Mouse (Mus musculus) heart, postnatal 4 days (tissue): ENCODE data around the gene Adra1b. TPM values are rescaled to one million over a fixed set of nuclear protein-coding genes. Genes with fewer than 3 reads are reported as not detected.

Source experiments
- DNase-seq: peaks from one replicate; pipeline ENCODE4 v3.0.0; 2021
- total RNA-seq, 2 experiments: library from RNA; stranded (reverse); gene quantifications; 2 replicates each; pipeline ENCODE4 v1.2.3; 2021

Adra1b gene
- 10 to 100 TPM; 37.0 to 39.2 TPM for total RNA-seq

GRCm38 (mm10) chr11:43901051-43901654 is at the start of gene Adra1b:
Adra1b (minus strand) TSS chr11:43901210.
- DNase-seq, result no peak

GRCm38 (mm10) chr11:43950274-43950673 is 49.3 kb upstream of the Adra1b start:
- DNase-seq, result no peak

DNA sequence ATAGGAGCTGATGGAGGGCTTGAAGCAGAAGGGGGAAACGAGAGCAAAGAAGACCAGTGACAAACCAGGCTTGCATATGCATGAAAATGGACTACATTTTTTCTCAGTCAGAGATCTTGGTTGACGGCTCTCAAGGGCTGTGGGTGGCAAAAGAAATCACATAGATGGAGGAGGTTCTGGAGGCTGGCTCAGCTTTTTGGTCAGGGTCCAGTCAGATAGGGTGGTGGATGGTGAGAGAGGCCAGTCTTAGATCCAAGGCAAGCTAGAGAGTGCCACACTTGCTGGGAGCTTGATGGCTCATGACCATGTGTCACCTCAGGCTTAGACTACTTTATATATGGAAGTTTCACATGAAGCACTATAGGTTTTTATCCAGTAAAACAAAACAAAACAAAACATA is 42.8 kb upstream of the Adra1b start:
- DNase-seq, result no peak

DNA sequence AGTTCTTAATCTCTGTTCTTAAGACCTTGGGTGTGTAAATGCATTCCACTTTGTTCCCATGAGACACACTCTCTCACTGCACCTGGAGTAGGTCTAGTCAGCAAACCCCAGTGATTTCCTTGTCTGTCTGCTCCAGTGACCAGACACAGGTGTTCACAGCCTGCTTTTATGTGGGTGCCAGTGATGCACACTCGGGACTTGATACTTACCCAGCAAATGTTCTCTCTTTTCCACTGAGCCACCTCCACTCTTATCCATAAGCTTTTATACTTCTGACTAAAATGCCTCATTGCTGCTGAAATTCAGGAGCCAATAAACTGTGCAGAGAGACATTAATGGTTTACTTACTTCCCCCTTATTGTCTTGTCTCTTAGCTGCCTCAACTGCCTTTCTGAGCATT is 42.2 kb upstream of the Adra1b start:
- no peak for DNase-seq

DNA sequence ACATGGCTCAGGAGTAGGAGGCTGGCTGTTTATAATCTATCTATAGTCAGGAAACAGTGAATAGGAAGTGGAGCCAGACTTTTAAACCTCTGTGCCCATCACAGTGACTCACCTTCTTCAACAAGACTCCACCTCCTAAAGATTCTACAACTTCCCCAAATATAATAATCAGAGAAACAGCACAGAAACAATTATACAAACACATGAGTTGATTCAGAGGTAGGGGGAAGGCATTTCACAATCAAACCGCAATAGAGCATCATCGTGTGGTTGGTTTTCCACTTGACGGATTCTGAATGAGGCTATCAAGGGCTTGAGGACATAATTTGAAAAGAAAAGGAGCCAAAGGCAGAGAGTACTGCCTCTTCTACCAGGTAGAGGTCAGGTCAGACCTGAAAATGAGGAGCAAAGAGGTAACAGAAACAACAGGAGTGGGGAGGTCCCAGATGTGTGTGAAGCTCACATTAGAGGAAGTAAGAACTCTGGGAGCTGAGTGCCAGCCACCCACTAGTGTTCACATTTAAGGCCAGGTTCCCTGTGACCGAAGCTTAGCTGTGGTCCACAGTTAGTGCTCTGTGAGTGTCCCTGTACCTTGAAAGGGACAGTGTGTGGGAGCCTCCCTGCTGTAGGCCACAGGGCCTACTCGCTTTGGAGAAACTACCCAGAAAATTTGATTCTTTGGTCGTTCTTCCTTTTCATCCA is 39.6 kb upstream of the Adra1b start:
- no peak for DNase-seq

DNA sequence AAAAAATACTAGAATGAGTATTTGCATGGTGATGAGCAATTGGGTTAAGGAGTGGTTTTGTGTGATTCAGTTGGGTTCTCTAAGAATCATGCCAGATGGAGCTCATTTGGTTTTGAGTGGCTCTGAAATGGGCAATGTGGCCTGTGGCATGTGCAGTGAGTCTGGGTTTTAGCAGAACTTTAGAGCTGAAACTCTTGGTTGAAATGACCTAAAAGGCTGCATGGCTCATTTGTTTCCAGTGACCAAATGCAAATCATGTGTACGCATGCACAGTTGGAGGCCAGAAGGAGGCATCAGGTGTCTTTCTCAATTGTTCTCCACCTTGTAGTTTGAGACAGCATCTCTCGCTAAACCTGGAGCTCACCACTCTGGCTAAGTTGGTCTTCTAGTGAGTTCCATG is 35.0 kb upstream of the Adra1b start:
- DNase-seq, result no peak

DNA sequence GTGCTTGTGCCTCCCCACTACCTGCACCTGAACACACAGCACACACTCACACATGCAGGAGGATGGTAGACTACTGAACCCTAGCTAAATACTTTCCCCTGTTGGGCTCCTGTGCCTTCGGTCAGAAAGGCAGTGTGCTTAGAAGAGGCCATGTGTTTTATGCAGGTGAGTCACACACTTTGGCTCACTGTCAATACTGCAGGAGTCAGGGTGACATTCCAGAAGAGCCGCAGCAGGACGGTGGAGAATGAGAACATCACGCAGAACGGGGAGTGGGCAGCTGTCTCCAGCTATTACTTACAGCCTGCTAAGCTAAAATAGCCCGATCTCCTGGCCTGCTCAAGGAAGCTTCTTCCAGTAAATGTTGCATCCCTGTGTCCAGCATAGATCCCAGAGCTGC is 32.5 kb upstream of the Adra1b start:
- DNase-seq, result peak; percentile 23

GRCm38 (mm10) chr11:43933000-43933399 is 32.0 kb upstream of the Adra1b start:
- DNase-seq, result no peak

GRCm38 (mm10) chr11:43930191-43930590 is 29.2 kb upstream of the Adra1b start:
- no peak for DNase-seq

GRCm38 (mm10) chr11:43929706-43930105 is 28.7 kb upstream of the Adra1b start:
- no peak for DNase-seq

- peak; percentile 68 for DNase-seq
Observed at GRCm38 (mm10) chr11:43929178-43929577, 28.2 kb upstream of the Adra1b start.

DNA sequence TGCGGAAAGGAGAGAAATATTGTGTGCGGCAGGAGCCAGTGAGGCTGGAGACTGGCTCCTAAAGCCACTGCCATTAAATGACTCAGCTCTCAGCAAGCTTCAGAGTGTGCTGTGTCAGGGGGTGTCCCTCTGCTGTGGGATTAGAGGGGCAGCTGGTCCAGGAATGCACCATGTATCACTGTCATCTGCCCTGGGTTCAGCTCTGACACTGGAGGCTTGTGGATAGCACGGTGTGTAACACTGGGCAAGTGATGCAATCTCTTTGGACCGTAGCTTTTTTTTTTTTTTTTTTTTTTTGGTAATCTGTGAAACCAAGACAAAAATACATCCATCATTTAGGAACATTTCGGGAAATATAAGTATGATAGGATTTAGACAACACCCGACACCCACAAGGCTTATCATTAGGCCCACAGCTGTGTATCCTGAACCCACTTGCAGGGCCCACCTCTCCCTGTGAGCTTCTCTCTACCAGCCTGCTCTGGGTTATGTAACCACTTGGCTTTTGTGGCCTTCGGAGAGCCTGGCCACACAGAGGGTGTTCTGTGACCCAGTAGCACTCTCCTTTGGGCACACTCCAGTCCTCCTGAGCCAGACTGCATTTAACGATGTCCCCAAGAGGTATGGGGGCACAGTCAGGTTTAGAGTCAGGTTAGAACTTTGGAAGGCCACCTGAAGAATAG is 26.3 kb upstream of the Adra1b start:
- no peak for DNase-seq

DNA sequence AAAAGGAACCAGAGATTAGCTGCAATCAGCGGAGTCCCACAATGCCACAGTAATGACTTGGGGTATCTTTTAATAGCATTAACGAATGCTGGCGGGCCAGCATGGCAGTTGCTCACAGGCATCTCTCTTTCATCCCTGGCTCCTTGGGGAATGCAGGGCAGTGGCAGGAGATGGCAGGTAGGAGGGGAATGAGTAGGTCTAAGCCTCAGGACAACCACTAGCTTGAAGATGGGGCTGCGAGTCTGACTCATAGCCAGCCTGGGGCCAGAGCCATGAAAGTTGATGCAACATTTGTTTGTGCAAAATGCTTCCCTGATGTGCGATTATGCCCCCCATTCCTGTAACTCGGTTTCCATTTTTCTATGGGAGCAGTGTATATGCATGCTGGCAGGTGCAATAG is 25.2 kb upstream of the Adra1b start:
- DNase-seq, result no peak

GRCm38 (mm10) chr11:43925584-43925983 is 24.6 kb upstream of the Adra1b start:
- peak; percentile 15 for DNase-seq

DNA sequence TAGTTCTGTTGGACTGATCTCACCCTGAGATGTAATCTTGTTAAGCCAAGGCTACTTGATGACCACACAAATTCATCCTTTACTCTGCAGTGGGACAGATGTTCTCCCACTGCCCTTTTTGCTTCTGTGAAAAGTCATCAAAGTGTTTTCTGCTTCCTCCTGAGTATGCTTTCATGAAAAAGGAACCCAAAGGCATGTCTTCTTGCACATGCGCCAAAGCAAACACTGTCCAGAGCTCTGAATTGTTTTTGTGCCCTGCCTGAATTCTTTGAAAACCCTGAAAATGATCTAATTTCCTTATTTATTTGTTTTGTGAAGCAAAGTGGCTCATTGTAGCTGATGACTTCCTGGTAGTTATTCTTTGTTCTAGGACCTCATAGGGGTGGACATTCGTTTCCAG is 20.7 kb upstream of the Adra1b start:
- DNase-seq, result no peak

GRCm38 (mm10) chr11:43919492-43920055 is 18.6 kb upstream of the Adra1b start:
- DNase-seq, result no peak

DNA sequence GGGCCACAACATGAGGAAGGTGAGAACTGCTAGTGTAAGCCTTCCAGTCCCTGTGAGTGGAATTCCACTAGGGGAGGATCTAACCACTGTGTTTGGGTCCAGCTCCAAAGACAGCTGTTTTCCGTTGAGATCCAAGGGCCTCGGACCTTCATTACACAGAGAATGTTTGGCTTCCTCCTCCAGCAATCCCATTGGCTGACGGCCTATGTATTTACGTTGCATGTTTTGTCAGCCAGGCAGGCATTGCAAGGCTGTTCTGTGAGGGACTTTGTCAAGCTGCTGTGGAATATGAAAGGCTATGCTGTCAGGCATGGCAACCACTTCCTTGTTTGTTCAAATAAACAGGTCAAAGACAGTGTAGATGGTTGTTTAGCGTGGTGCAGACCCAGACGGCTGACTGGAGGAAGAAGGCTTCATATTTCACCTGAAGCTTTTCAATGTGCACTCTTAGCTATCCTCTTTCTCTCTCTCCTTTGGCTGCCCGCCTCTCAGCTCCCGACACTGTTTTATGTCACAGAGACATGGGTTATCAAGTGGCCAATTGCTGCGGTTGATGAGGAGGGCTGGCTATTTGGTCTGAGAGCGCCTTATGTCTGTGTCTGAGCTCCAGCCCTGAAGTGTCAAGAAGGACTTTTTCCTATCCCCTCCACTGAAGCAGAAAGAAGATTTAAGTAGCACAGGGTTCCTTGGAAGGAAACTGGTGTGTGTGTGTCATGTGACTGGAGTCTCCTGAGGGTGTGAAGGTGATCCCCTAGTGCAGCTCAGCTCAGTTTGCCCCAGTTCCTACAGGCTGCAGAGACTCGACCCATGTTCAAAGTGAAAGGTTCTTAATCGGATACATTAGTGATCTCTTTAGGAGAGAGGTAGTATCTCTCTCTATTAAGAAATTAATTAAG is 13.8 kb upstream of the Adra1b start:
- DNase-seq, result no peak

DNA sequence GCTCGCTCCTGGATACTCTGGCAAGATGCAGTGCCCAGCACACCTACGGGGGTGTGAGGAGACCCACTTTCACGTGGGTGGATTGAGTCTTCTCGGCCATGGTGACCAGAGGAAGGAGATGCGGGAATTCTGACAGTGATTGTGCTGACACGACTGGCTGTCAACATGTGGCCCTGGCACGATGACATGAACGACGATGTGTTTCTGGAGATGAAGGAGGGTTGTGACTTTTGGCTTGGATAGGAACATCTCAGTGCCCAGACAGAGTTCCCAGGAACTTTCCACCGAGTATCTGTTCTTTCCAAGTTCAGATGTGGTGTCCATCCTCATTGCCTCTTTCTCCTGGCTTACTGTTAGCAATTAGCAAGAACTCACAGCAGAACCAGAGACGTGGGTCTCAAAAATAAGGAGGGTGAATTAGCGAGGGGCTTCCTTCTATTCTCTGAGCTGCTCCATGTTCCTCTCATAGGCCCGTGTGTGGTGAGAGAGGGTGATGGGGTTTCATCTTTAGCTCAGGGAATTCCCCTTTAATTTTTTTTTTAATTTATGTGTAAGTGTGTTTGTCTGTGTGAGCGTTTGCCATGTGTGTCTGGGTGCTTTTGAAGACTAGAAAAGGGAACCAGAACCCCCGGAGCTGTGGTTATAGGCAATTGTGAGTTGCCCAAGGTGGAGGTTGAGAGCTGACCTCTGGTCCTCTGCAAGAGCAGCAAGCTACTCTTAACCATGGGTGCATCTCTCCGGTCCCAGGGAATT is 11.3 kb upstream of the Adra1b start:
- peak; percentile 15 for DNase-seq

DNA sequence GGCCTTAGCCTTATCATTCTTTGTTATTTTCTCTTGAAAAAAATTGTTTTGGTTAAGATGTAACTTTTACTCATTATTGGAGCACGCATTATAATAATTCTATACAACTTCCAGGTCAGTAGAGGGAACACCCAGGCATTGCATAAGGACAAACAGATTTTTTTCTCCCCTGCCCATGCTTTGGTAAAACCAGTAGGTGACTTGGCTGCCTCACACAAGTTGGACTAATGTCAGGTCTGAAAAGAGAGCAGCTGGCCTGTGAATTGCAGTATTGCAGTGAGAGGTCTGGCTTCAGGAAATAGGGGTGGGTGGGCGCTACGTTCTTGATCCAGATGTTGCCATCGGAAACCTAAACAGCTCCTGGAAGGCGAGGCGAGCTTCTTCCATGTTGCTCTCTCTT is 10.6 kb upstream of the Adra1b start:
- no peak for DNase-seq

- no peak for DNase-seq
Observed at GRCm38 (mm10) chr11:43903351-43903750, 2.3 kb upstream of the Adra1b start.

DNA sequence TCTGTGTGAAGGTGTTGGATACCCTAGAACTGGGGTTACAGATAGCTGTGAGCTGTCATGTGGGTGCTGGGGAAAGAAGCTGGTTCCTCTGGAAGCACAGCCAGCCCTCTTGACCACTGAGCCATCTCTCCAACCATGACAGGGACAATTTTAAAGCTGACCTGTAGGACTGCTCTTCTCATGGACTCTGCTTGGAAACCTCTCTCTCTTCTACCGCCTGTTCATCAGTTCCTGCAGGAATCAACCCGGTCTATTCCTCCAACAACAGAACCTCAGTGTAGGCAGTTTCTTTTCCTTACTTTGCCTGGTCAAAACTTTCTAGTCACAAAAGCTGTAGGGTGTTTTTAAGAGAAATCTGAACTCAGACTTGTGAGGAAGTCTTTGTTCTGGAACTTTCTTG is 1.3 kb downstream of the Adra1b start:
- DNase-seq, result no peak

DNA sequence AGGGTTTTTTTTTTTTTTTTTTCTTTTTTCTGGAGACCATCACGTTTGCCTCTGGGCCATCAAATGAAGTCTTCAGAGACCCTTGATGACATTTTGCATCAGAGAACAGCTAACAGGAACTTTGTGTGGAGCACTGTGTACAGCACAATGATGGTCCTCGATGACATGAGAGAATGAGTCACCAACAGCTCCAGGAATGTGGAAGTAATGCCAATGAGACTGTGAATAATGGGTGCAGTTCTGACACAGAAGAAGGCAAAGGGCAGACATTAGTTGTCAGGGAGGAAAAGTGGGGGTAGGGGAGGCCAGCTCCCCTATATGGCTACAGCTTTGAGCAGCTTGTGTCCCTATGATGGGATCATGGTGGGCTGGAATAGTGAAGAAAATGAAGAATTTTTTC is 5.7 kb downstream of the Adra1b start:
- DNase-seq, result no peak
